ENCODE assay signal across 18 mouse cellular contexts in the genomic region with DNA sequence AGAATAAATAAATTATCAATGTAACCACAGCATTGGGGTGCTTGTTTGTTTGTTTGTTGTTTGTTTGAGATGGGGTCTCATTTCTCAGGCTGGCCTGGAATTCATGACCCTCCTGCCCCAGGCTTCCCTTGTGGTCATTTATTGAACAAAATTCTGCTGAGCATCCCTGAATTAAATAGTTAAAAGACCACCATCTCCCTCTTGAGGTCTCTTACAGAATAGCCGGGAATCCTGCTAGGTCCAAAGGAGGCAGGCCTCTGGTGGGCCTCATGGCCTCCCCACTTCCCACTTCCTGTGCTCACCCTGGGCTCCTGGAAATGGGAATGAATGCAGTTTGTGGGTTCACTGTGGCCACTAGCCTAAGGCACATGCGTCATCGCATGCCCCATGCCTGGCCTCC. TPM values are rescaled to one million over a fixed set of nuclear protein-coding genes. Genes with fewer than 3 reads are reported as not detected.
A peak's percentile ranks its signal among the peaks of the same experiment; 100 is the strongest.
DNase-seq lines count a peak whose midpoint lies in the region; ATAC-seq and TF ChIP-seq lines count a peak whose summit lies in the region.
"Had no signal": no experiment of that assay in that cellular context is flagged by ENCODE, and none has a peak within 500 bp of the region (broad histone marks: within the 10 kb centered on the region; RNA-seq: fewer than 3 reads in every experiment).

No protein-coding gene starts in this region.

- peak; percentile 24; the same call in 1 of the 2 replicates for TF ChIP-seq CTCF in heart, postnatal 0 days (IDR thresholded peaks at IDR 0.05; ENCODE audit: low read depth)
- peak; percentile 15; the same call in 1 of the 2 replicates for TF ChIP-seq CTCF in liver, postnatal 0 days (IDR thresholded peaks at IDR 0.05; ENCODE audit: low read depth)

- no peak overlapping the region for H3K9ac ChIP-seq in heart, postnatal 0 days (replicated peaks; ENCODE audit: low read depth, low read length)
- H3K9ac ChIP-seq in liver, postnatal 0 days (replicated peaks), result no peak overlapping the region
- H3K9ac ChIP-seq in liver, embryonic 12.5 days, result no peak overlapping the region
- no peak overlapping the region for H3K9ac ChIP-seq in neural tube, embryonic 15.5 days (replicated peaks)
- H3K9ac ChIP-seq: embryonic facial prominence, embryonic 12.5 days; liver, embryonic 13.5 days; neural tube, embryonic 13.5 days had no signal

- WGBS in heart, postnatal 0 days, result 59% methylated on average over 3 of the region's 3 CpGs
- 70% methylated on average over 3 of the region's 3 CpGs for WGBS in liver, postnatal 0 days (ENCODE audit: insufficient replicate concordance)
- WGBS in liver, embryonic 12.5 days (ENCODE audit: insufficient replicate concordance), result 61% methylated on average over 3 of the region's 3 CpGs
- 58% methylated on average over 3 of the region's 3 CpGs for WGBS in neural tube, embryonic 15.5 days

- TF ChIP-seq EP300 in heart, postnatal 0 days (IDR thresholded peaks at IDR 0.05; ENCODE audit: low read depth), result no peak
- TF ChIP-seq EP300 in liver, postnatal 0 days (IDR thresholded peaks at IDR 0.05; ENCODE audit: low read depth), result no peak

- H3K27me3 ChIP-seq in heart, postnatal 0 days (ENCODE audit: control insufficient read depth, insufficient read depth, low read length), result no peaks in the 10 kb centered on the region
- no peaks in the 10 kb centered on the region for H3K27me3 ChIP-seq in liver, postnatal 0 days (ENCODE audit: insufficient read depth, low read length)
- H3K27me3 ChIP-seq in liver, embryonic 12.5 days (replicated peaks), result peaks cover 24% of the 10 kb centered on the region; the same call in 1 of the 2 replicates
- no peaks in the 10 kb centered on the region; the same call in 1 of the 2 replicates for H3K27me3 ChIP-seq in neural tube, embryonic 15.5 days (replicated peaks)
- H3K27me3 ChIP-seq: embryonic facial prominence, embryonic 12.5 days had no signal

- H3K9me3 ChIP-seq in heart, postnatal 0 days (replicated peaks; ENCODE audit: control insufficient read depth, low read length), result no peaks in the 10 kb centered on the region
- no peaks in the 10 kb centered on the region for H3K9me3 ChIP-seq in liver, postnatal 0 days (ENCODE audit: low read length)
- no peaks in the 10 kb centered on the region for H3K9me3 ChIP-seq in liver, embryonic 12.5 days (replicated peaks)
- H3K9me3 ChIP-seq in neural tube, embryonic 15.5 days (replicated peaks), result no peaks in the 10 kb centered on the region
- H3K9me3 ChIP-seq: embryonic facial prominence, embryonic 12.5 days; liver, embryonic 13.5 days; neural tube, embryonic 13.5 days had no signal

- no peaks in the 10 kb centered on the region for H3K4me1 ChIP-seq in heart, postnatal 0 days (ENCODE audit: control insufficient read depth, insufficient read depth)
- peaks cover 8% of the 10 kb centered on the region for H3K4me1 ChIP-seq in liver, postnatal 0 days (ENCODE audit: insufficient read depth)
- peaks cover 10% of the 10 kb centered on the region for H3K4me1 ChIP-seq in liver, embryonic 12.5 days
- H3K4me1 ChIP-seq in neural tube, embryonic 15.5 days, result no peaks in the 10 kb centered on the region
- H3K4me1 ChIP-seq: embryonic facial prominence, embryonic 12.5 days had no signal

- ATAC-seq in heart, postnatal 0 days (ENCODE audit: insufficient read depth, low read depth), result no peak
- ATAC-seq in liver, postnatal 0 days, result no peak
- ATAC-seq in liver, embryonic 12.5 days, result no peak
- no peak for ATAC-seq in neural tube, embryonic 15.5 days (ENCODE audit: low FRiP score)
- ATAC-seq in megakaryocyte-erythroid progenitor cell, adult 5-6 weeks (replicated peaks; ENCODE audit: low FRiP score, low TSS enrichment, poor library complexity, severe bottlenecking), result no peak

- H3K4me3 ChIP-seq in heart, postnatal 0 days (ENCODE audit: low read depth, low read length), result no peak overlapping the region
- no peak overlapping the region for H3K4me3 ChIP-seq in liver, postnatal 0 days (ENCODE audit: low read depth, low read length)
- no peak overlapping the region for H3K4me3 ChIP-seq in liver, embryonic 12.5 days
- H3K4me3 ChIP-seq in neural tube, embryonic 15.5 days (replicated peaks), result no peak overlapping the region
- H3K4me3 ChIP-seq: embryonic facial prominence, embryonic 12.5 days; heart, adult 2 months; liver, embryonic 13.5 days; neural tube, embryonic 13.5 days had no signal

- no peaks in the 10 kb centered on the region for H3K36me3 ChIP-seq in heart, postnatal 0 days (replicated peaks; ENCODE audit: control insufficient read depth, insufficient read depth, low read length)
- no peaks in the 10 kb centered on the region for H3K36me3 ChIP-seq in liver, postnatal 0 days (replicated peaks; ENCODE audit: insufficient read depth, low read length)
- no peaks in the 10 kb centered on the region for H3K36me3 ChIP-seq in liver, embryonic 12.5 days
- no peaks in the 10 kb centered on the region for H3K36me3 ChIP-seq in neural tube, embryonic 15.5 days
- H3K36me3 ChIP-seq: embryonic facial prominence, embryonic 12.5 days; liver, embryonic 13.5 days; neural tube, embryonic 13.5 days had no signal

- no peak overlapping the region for H3K27ac ChIP-seq in heart, postnatal 0 days (ENCODE audit: low read depth)
- H3K27ac ChIP-seq in liver, postnatal 0 days (ENCODE audit: low read depth), result no peak overlapping the region
- H3K27ac ChIP-seq in liver, embryonic 12.5 days, result no peak overlapping the region
- no peak overlapping the region for H3K27ac ChIP-seq in neural tube, embryonic 15.5 days (replicated peaks)
- H3K27ac ChIP-seq: embryonic facial prominence, embryonic 12.5 days; heart, adult 2 months; liver, embryonic 13.5 days; neural tube, embryonic 13.5 days had no signal

- DNase-seq in heart, postnatal 0 days (ENCODE audit: low spot score), result no peak
- DNase-seq in heart, postnatal 14 days, result no peak
- no peak for DNase-seq in liver, postnatal 0 days
- peak; percentile 50 for DNase-seq in MN1 (ENCODE audit: low spot score)
- DNase-seq in retina, postnatal 1 day, result peak; percentile 55
- DNase-seq: adrenal gland, adult 2 months; cerebellum, adult 8-10 months; heart, adult 2 months; heart, postnatal 4 days; kidney, adult 11 months; liver, embryonic 13.5 days; lung, postnatal 4 days had no signal

- intact Hi-C loops in heart, postnatal 14 days (cut with DNase I), result no loop called here

- no peak overlapping the region for H3K4me2 ChIP-seq in heart, postnatal 0 days (ENCODE audit: low read depth, low read length)
- no peak overlapping the region for H3K4me2 ChIP-seq in liver, postnatal 0 days (ENCODE audit: low read depth, low read length)
- no peak overlapping the region for H3K4me2 ChIP-seq in liver, embryonic 12.5 days
- H3K4me2 ChIP-seq in neural tube, embryonic 15.5 days, result no peak overlapping the region
- H3K4me2 ChIP-seq: embryonic facial prominence, embryonic 12.5 days; liver, embryonic 13.5 days; neural tube, embryonic 13.5 days had no signal

RNA-seq across cellular contexts. Expression of a gene that starts 9.4 kb away (rescaled TPM):
- 318 and 358 TPM in 2 replicates for total RNA-seq in heart, postnatal 0 days (2014; rRNA removed; ENCODE audit: low replicate concordance)
- polyA plus RNA-seq in heart, postnatal 0 days (2015; fragmentation: Nextera tagmentation; extraction: Ambion mirVana), result 210 and 229 TPM in 2 replicates
- total RNA-seq in heart, postnatal 14 days (2021), result 100 to 1,000 TPM; 104 to 128 TPM
- 125 and 140 TPM in 2 replicates for polyA plus RNA-seq in liver, postnatal 0 days (2015; fragmentation: Nextera tagmentation; extraction: Ambion mirVana)
- polyA plus RNA-seq in liver, embryonic 12.5 days (2016; fragmentation: Nextera tagmentation; extraction: Ambion mirVana), result 114 and 122 TPM in 2 replicates
- 169 and 222 TPM in 2 replicates for polyA plus RNA-seq in neural tube, embryonic 15.5 days (2015; fragmentation: Nextera tagmentation; extraction: Ambion mirVana)
- 19.0 and 23.7 TPM in 2 replicates for total RNA-seq in megakaryocyte-erythroid progenitor cell, adult 5-6 weeks (2014; fragmentation: Nextera tagmentation)
- 27.0 and 47.0 TPM in 2 replicates for total RNA-seq in megakaryocyte-erythroid progenitor cell, adult 5-6 weeks (2017)

RNA-seq across cellular contexts. Expression of a gene that starts 22.8 kb away (rescaled TPM):
- not detected in 2 replicates for total RNA-seq in heart, postnatal 0 days (2014; rRNA removed; ENCODE audit: low replicate concordance)
- polyA plus RNA-seq in heart, postnatal 0 days (2015; fragmentation: Nextera tagmentation; extraction: Ambion mirVana), result not detected in 2 replicates
- total RNA-seq in heart, postnatal 14 days (2021), result not detected
- 0.08 and 0.16 TPM in 2 replicates for polyA plus RNA-seq in liver, postnatal 0 days (2015; fragmentation: Nextera tagmentation; extraction: Ambion mirVana)
- polyA plus RNA-seq in liver, embryonic 12.5 days (2016; fragmentation: Nextera tagmentation; extraction: Ambion mirVana), result 0.41 and 0.55 TPM in 2 replicates
- polyA plus RNA-seq in neural tube, embryonic 15.5 days (2015; fragmentation: Nextera tagmentation; extraction: Ambion mirVana), result 0.14 and 0.17 TPM in 2 replicates
- total RNA-seq in megakaryocyte-erythroid progenitor cell, adult 5-6 weeks (2014; fragmentation: Nextera tagmentation), result 0.40 TPM in 1 of 2 replicates, not detected in the other
- total RNA-seq in megakaryocyte-erythroid progenitor cell, adult 5-6 weeks (2017), result 0.56 TPM in 1 of 2 replicates, not detected in the other
- total RNA-seq: gastrocnemius, adult 18-20 months; heart, adult 2 months; heart, postnatal 4 days had no signal
- polyA plus RNA-seq: embryonic facial prominence, embryonic 12.5 days; heart, adult 2 months; neural tube, embryonic 13.5 days had no signal

RNA-seq across cellular contexts. Expression of a gene that starts 43.8 kb away (rescaled TPM):
- total RNA-seq in heart, postnatal 0 days (2014; rRNA removed; ENCODE audit: low replicate concordance), result 20.9 and 27.1 TPM in 2 replicates
- polyA plus RNA-seq in heart, postnatal 0 days (2015; fragmentation: Nextera tagmentation; extraction: Ambion mirVana), result 14.1 and 15.6 TPM in 2 replicates
- 1 to 10 TPM; 8.7 to 9.4 TPM for total RNA-seq in heart, postnatal 14 days (2021)
- 21.3 and 22.5 TPM in 2 replicates for polyA plus RNA-seq in liver, postnatal 0 days (2015; fragmentation: Nextera tagmentation; extraction: Ambion mirVana)
- polyA plus RNA-seq in liver, embryonic 12.5 days (2016; fragmentation: Nextera tagmentation; extraction: Ambion mirVana), result 58.9 and 61.4 TPM in 2 replicates
- 52.4 and 52.8 TPM in 2 replicates for polyA plus RNA-seq in neural tube, embryonic 15.5 days (2015; fragmentation: Nextera tagmentation; extraction: Ambion mirVana)
- 24.4 and 44.2 TPM in 2 replicates for total RNA-seq in megakaryocyte-erythroid progenitor cell, adult 5-6 weeks (2014; fragmentation: Nextera tagmentation)
- total RNA-seq in megakaryocyte-erythroid progenitor cell, adult 5-6 weeks (2017), result 15.0 and 15.2 TPM in 2 replicates

RNA-seq across cellular contexts. Expression of a gene that starts 56.1 kb away (rescaled TPM):
- 183 and 210 TPM in 2 replicates for total RNA-seq in heart, postnatal 0 days (2014; rRNA removed; ENCODE audit: low replicate concordance)
- 114 and 123 TPM in 2 replicates for polyA plus RNA-seq in heart, postnatal 0 days (2015; fragmentation: Nextera tagmentation; extraction: Ambion mirVana)
- total RNA-seq in heart, postnatal 14 days (2021), result 10 to 100 TPM; 73.8 to 81.1 TPM
- polyA plus RNA-seq in liver, postnatal 0 days (2015; fragmentation: Nextera tagmentation; extraction: Ambion mirVana), result 70.9 and 76.4 TPM in 2 replicates
- polyA plus RNA-seq in liver, embryonic 12.5 days (2016; fragmentation: Nextera tagmentation; extraction: Ambion mirVana), result 188 and 201 TPM in 2 replicates
- 164 and 193 TPM in 2 replicates for polyA plus RNA-seq in neural tube, embryonic 15.5 days (2015; fragmentation: Nextera tagmentation; extraction: Ambion mirVana)
- total RNA-seq in megakaryocyte-erythroid progenitor cell, adult 5-6 weeks (2014; fragmentation: Nextera tagmentation), result 218 and 242 TPM in 2 replicates
- 216 and 264 TPM in 2 replicates for total RNA-seq in megakaryocyte-erythroid progenitor cell, adult 5-6 weeks (2017)

Comparison
In these comparisons a context has a peak if more than half of its experiments do, and no peak if none do; other contexts are left out.
1. DNase-seq: peak in MN1 (single experiment) and retina, postnatal 1 day (single experiment); none in heart, postnatal 0 days (single experiment), heart, postnatal 14 days (0 of 2) and liver, postnatal 0 days (single experiment).